In genomic region chr2:29965250-29965843, GRCm38 (mm10) we compare ENCODE assay signal across 8 mouse cellular contexts. TPM values are rescaled to one million over a fixed set of nuclear protein-coding genes. Genes with fewer than 3 reads are reported as not detected.
DNase-seq lines count a peak whose midpoint lies in the region; ATAC-seq lines count a peak whose summit lies in the region.

TSS of gene Sptan1 (plus strand) at chr2:29965560.

- peaks cover 24% of the 10 kb centered on the region for H3K36me3 ChIP-seq in megakaryocyte, embryonic 14.5 days (replicated peaks; ENCODE audit: low read length)

- no peaks in the 10 kb centered on the region for H3K9me3 ChIP-seq in megakaryocyte, embryonic 14.5 days

- H3K27me3 ChIP-seq in megakaryocyte, embryonic 14.5 days (replicated peaks): no peaks in the 10 kb centered on the region

- peak; percentile 98 for DNase-seq in ZHBTc4 (ENCODE audit: low read depth, low spot score)
- DNase-seq in gastrocnemius, adult 8-10 months (ENCODE audit: low spot score in 2 of 2): peak; percentile 91 to 94
- DNase-seq in hindlimb bud, embryonic 11.5 days (ENCODE audit: extremely low spot score, low read depth, low spot score): peak; percentile 57
- DNase-seq in left cerebral cortex, adult 8-10 months (ENCODE audit: low spot score in 2 of 2): peak; percentile 92 to 94
- DNase-seq in right cerebral cortex, postnatal 10 days (ENCODE audit: low spot score in 2 of 2): peak; percentile 97 to 98
- peak; percentile 96 for DNase-seq in urinary bladder, postnatal 25 days (ENCODE audit: low spot score)

- H3K4me3 ChIP-seq in megakaryocyte, embryonic 14.5 days (replicated peaks): peak within 1 kb of the TSS; percentile 95

- H3K4me1 ChIP-seq in megakaryocyte, embryonic 14.5 days: peaks cover 39% of the 10 kb centered on the region

- ATAC-seq in common myeloid progenitor, adult 5-6 weeks (replicated peaks; ENCODE audit: low read depth, poor library complexity, severe bottlenecking): peak; percentile 92

RNA-seq across cellular contexts. Expression of gene Sptan1, which starts in this region (rescaled TPM):
- 84.1 and 89.2 TPM in 2 replicates for total RNA-seq in common myeloid progenitor, adult 5-6 weeks (2017)
- 10 to 100 TPM; 29.2 to 43.7 (median 36.4) TPM for total RNA-seq in gastrocnemius, adult 8-10 months (2022)
- total RNA-seq in left cerebral cortex, adult 8-10 months (2022): 100 to 1,000 TPM; 738 to 833 (median 788) TPM
- polyA plus RNA-seq in megakaryocyte, embryonic 14.5 days (2012; ENCODE audit: insufficient read depth, low replicate concordance): 4.4 and 63.0 TPM in 2 replicates

Comparison
In these comparisons a context has a peak if more than half of its experiments do, and no peak if none do; other contexts are left out.
1. Peak in every context shown above with its lines: DNase-seq, ATAC-seq and H3K4me3 ChIP-seq.